Mouse (Mus musculus): Measurements from ENCODE around the gene Inafm1.

DNA sequence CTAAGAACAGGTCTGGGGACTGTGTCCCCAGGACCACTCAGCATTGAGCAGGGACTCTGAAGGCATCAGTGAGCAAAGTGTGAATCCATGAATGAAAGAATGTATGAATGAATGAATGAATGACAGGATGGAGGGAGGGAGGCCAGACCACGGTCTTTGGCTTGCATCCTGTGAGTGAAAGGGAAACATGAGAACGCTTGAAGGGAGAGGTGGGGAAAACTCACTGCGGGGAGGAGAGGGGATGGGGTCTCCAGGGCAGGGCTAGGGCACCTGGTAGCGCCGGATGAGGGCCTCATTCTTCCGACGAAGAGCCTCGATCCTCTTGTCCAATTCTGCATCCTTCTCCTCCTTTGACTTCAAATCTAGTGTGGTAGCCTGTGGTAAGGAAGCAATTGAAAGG lies 10.6 kb upstream of the Inafm1 start:
- TF ChIP-seq CTCF (IDR thresholded peaks at IDR 0.05; ENCODE audit: insufficient read depth, low read depth, low read length) (no peak), POLR2A (IDR thresholded peaks at IDR 0.05; ENCODE audit: insufficient read depth, low read depth, low read length) (no peak)

Data from olfactory bulb, adult 2 months (tissue).